Mouse (Mus musculus) embryonic facial prominence, embryonic 13.5 days (tissue): ENCODE measurements around the gene Rasgrf1. TPM values are rescaled to one million over a fixed set of nuclear protein-coding genes. Genes with fewer than 3 reads are reported as not detected.

Source experiments
- ATAC-seq: fragments of 200-750 bp; cut with Nextera tagmentation; 2 replicates; pipeline ENCODE4 v1.8.0; 2017; ENCODE audit warnings: low read depth; ENCODE audit not compliant: insufficient number of reproducible peaks, insufficient read depth, low FRiP score, low TSS enrichment
- H3K27ac ChIP-seq: fragments of 300-500 bp; sonication (generic); 2 replicates; pipeline ENCODE4 v1.5.1; 2015; ENCODE audit warnings: moderate library complexity, mild to moderate bottlenecking, inconsistent platforms
- H3K27me3 ChIP-seq: fragments of 300-500 bp; sonication (generic); 2 replicates; pipeline ENCODE4 v1.6.1; 2015; ENCODE audit warnings: mild to moderate bottlenecking, inconsistent platforms
- H3K36me3 ChIP-seq: fragments of 300-500 bp; sonication (generic); 2 replicates; pipeline ENCODE4 v1.6.1; 2015; ENCODE audit warnings: mild to moderate bottlenecking, inconsistent platforms
- H3K4me1 ChIP-seq: fragments of 300-500 bp; sonication (generic); 2 replicates; pipeline ENCODE4 v1.6.1; 2015; ENCODE audit warnings: inconsistent platforms
- H3K4me2 ChIP-seq: fragments of 300-500 bp; sonication (generic); 2 replicates; pipeline ENCODE4 v1.6.1; 2015; ENCODE audit warnings: moderate library complexity, mild to moderate bottlenecking, inconsistent platforms
- H3K4me3 ChIP-seq: fragments of 300-500 bp; sonication (generic); 2 replicates; pipeline ENCODE4 v1.5.1; 2015; ENCODE audit warnings: mild to moderate bottlenecking, inconsistent platforms
- H3K9ac ChIP-seq: fragments of 300-500 bp; sonication (generic); 2 replicates; pipeline ENCODE4 v1.6.1; 2015; ENCODE audit warnings: mild to moderate bottlenecking, inconsistent platforms
- H3K9me3 ChIP-seq: fragments of 300-500 bp; sonication (generic); 2 replicates; pipeline ENCODE4 v1.6.1; 2016; ENCODE audit warnings: inconsistent platforms
- WGBS: fragments of 180-500 bp; shearing (Covaris S2); methylation state at CpG from one replicate; pipeline ENCODE4 v1.1.7; 2015; ENCODE audit warnings: mixed read lengths; 5-methylcytosine and 5-hydroxymethylcytosine counted together
- polyA plus RNA-seq: library from polyadenylated mRNA; unstranded; fragments of >200 nt; fragmentation: Nextera tagmentation; extraction: Ambion mirVana; gene quantifications from 2 replicates; pipeline ENCODE4 v1.2.1, GENCODE M21; 2015

The Rasgrf1 gene
- polyA plus RNA-seq = 0.63 and 0.80 TPM in 2 replicates

DNA sequence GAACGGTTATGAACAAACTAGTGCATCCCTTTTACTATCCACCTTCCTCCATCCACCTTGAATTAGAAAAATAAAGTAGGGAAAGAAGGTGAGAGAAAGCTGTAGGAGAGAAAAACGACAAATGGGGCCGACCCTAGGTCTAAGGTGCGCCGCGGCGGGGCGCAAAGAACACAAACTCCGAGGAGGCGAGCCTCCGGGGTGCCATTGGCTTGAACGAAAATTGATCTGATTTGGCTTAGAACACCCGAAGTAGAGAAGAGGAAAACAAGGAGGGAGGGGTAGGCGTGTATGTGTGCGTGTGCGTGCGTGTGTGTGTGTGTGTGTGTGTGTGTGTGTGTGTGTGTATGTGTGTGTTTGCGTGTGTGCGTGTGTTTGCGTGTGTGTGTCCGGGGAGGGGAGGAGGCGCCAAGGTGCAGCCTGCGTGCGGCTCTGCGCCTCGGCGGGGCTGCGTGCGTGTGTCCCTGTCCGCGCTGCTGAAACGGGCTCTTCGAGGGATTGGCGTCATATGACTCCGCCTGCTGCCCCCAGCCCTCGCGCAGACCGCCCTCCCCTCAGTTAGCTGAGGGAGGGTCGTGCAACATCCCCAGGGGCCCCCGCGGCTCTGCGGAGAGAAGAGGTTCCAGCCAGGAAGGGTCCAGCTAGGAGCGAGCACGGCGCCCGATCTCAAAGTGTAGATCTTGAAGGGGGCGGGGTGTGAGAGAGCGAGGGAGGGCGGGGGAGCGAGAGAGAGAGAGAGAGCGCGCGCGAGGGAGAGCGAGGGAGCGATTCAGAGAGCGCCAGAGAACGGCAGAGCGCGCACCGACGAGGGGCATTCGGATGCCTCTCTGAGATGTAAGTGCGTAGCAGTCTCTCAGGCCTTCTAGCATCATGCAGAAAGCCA lies at the start of gene Rasgrf1:
TSS of gene Rasgrf1 (plus strand) at position 778 of the 880 bp plus-strand sequence.
- H3K4me1 ChIP-seq = peaks cover 28% of the 10 kb centered on the region
- 0 out of 2 replicates have a peak, but pooled peaks have one; percentile 35 for ATAC-seq
- peak within 1 kb of the TSS; percentile 53 for H3K4me3 ChIP-seq
- H3K4me2 ChIP-seq = peak within 1 kb of the TSS; percentile 94
- H3K27me3 ChIP-seq = peaks cover 95% of the 10 kb centered on the region
- under 1% methylated on average over 57 of the region's 64 CpGs for WGBS
- no peaks in the 10 kb centered on the region for H3K36me3 ChIP-seq
- H3K9me3 ChIP-seq = no peaks in the 10 kb centered on the region
- H3K27ac ChIP-seq = no peak within 1 kb of the TSS
- peak within 1 kb of the TSS; percentile 62 for H3K9ac ChIP-seq

DNA sequence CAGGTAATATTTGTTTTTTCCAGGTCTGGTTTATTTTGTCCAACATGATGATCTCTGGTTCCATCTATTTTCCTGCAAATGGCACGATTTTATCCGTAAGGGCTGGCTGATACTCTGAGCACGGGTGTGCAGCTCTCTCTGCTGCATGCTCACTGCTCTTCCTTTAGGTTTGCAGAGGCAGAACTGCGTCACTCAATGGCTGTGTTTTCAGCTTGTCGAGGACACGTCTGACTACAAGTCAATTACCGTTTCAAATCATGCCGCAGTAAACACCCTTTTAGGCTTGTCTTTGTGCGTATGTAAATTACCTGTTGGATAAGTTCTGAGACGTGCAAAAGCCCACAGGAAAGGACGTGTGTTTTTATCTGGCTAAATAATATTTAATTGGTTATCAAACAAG lies 49.6 kb upstream of the Rasgrf1 start:
- no peaks in the 10 kb centered on the region for H3K9me3 ChIP-seq
- no peak overlapping the region for H3K4me3 ChIP-seq
- H3K4me1 ChIP-seq = no peaks in the 10 kb centered on the region
- 0 out of 2 replicates have a peak, but pooled peaks cover 6% of the 10 kb centered on the region for H3K27me3 ChIP-seq
- ATAC-seq = no peak
- no peak overlapping the region for H3K9ac ChIP-seq
- no peak overlapping the region for H3K4me2 ChIP-seq
- no peak overlapping the region for H3K27ac ChIP-seq
- 74% methylated on average over 11 of the region's 11 CpGs for WGBS
- H3K36me3 ChIP-seq = no peaks in the 10 kb centered on the region

DNA sequence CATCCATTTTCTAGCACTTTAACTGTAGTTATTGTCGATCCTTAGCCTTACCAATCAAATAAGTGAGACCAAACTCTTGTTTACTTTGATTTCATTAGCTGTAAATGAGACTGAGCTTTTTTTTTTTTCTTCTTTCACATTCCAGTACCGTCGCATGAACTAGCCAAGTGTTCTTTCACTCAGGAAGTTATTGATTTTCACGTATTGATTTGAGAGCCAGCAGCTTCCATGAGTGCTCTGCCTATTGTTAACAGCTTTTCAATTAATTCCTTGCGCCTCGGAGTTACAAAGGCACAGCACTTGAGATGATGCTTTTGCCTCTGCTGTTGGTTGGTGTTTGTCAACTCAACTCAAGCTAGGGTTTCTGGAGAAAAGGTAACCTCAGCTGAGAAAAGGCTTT lies 49.1 kb upstream of the Rasgrf1 start:
- H3K4me2 ChIP-seq = no peak overlapping the region
- H3K9ac ChIP-seq = no peak overlapping the region
- H3K4me3 ChIP-seq = no peak overlapping the region
- no peaks in the 10 kb centered on the region for H3K9me3 ChIP-seq
- H3K36me3 ChIP-seq = no peaks in the 10 kb centered on the region
- ATAC-seq = no peak
- no peak overlapping the region for H3K27ac ChIP-seq
- H3K27me3 ChIP-seq = peaks cover 7% of the 10 kb centered on the region; the same call in 1 of the 2 replicates
- H3K4me1 ChIP-seq = no peaks in the 10 kb centered on the region
- 68% methylated on average over 6 of the region's 6 CpGs for WGBS

DNA sequence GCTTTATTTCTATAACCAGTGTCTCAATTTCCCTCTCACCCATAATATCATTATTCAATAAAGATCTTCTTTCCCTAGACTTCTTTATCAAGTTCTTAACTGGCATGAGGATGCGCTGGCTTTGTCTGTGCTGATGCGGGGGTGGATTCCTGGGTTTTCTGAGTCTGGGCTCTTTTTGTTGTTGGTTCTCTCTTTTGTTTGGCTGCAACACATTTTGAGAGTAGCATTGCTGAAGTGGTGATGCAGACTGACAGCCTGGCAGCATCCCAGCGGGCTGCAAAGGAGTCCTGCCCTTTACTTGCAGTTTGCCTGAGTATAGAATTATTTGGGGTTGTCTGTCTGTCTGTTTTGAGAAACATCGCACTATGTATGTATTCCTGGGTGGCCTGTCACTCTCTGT lies 42.6 kb upstream of the Rasgrf1 start:
- H3K27me3 ChIP-seq = peaks cover 70% of the 10 kb centered on the region

DNA sequence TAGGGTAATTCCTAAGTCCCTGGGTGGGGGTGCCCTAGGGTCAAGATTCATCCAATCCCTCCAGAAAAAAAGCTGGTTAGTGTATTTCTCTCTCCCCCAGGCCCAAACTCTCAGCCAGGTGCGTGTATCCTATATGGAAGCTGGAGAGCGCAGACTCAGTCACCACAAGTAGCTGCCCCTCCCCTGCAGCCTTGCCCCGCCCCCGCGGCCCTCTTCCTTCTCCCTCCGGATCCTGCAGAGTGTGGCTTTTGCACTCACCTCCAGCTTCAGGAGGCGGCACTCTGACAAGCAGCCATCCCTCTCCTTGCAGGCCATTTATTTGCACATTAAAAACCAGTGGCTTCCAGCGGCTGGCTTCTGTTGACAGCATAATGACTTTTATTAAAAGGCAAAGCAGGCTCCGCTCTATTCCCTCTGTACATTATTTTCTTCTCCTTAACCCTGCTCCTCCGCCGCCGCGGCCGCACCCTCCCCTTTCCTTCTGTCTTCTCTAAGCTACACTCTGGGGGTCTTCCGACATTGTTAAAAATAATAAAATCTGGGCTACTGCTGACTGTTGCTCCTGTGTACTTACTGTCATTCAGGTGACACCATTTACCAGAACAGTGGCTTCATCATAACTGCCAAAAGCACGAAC lies 41.5 kb upstream of the Rasgrf1 start:
- Histone ChIP-seq H3K9me3 (no peaks in the 10 kb centered on the region), H3K27me3 (peaks cover 80% of the 10 kb centered on the region), H3K9ac (no peak overlapping the region), H3K4me1 (no peaks in the 10 kb centered on the region), H3K36me3 (no peaks in the 10 kb centered on the region), H3K4me3 (peak overlapping the region; percentile 17), H3K4me2 (peak overlapping the region; percentile 43), H3K27ac (no peak overlapping the region)
- ATAC-seq = no peak
- WGBS = 2% methylated on average over 16 of the region's 16 CpGs

More for the DNA sequence above, 42.6 kb upstream of the Rasgrf1 start:
- Histone ChIP-seq H3K4me3 (no peak overlapping the region), H3K36me3 (no peaks in the 10 kb centered on the region), H3K4me2 (no peak overlapping the region), H3K27ac (no peak overlapping the region), H3K9me3 (no peaks in the 10 kb centered on the region), H3K4me1 (no peaks in the 10 kb centered on the region), H3K9ac (no peak overlapping the region)
- ATAC-seq = no peak
- 41% methylated on average over 4 of the region's 4 CpGs for WGBS

DNA sequence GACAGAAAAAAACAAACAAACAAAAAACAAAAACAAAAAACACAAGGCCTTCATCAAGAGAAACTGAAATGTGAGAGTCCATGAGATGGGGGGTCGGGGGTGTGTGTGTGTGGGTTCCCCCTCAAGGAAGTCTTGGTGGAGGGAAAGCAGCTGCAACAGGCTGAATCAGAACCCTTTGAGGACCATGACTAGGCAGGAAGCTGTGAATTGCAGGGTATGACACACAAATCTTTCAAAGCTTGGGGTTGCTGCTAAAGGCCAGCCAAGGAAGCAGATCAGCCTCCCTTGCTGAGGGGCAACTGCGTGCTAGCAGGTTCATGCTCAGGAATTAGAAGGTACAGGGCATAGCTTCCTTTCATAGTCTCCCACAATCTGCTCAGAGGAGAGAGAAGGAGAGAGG lies 40.1 kb upstream of the Rasgrf1 start:
- Histone ChIP-seq H3K4me1 (no peaks in the 10 kb centered on the region), H3K36me3 (no peaks in the 10 kb centered on the region), H3K27me3 (peaks cover 94% of the 10 kb centered on the region), H3K9ac (no peak overlapping the region), H3K27ac (no peak overlapping the region), H3K4me2 (no peak overlapping the region), H3K9me3 (no peaks in the 10 kb centered on the region), H3K4me3 (no peak overlapping the region)
- 12% methylated on average over 2 of the region's 2 CpGs for WGBS
- ATAC-seq = no peak

DNA sequence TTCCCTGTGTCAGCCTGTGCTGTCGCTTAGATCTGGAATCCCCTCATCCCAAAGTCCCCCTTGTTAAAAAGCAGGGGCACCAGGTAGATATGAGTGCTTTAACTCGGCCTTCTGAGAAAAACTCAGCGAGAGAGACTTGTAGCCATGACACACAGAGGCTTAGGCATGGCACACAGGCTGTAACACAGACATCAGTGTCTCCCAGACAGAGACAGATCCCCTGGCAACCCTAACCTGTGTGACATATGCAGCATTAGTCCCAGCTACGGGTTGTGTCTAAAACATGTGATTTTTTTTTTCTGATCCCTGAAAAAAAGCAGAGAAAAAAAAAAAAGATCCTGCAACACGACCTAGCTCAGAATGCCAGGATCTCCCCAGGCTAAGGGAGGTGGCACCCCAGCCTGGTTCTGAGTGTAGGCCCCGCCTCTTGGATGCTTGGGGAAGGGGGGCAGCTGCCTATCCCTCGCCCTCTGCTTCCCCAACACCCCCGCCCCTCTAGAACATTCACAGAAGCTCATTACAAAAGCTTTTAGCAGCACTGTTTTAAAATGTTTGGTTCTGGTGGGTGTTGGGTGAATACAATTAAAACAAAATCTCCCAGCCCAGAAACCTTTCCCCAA lies 39.1 kb upstream of the Rasgrf1 start:
- ATAC-seq = no peak
- Histone ChIP-seq H3K4me1 (no peaks in the 10 kb centered on the region), H3K9me3 (no peaks in the 10 kb centered on the region), H3K27me3 (peaks cover 97% of the 10 kb centered on the region), H3K4me3 (no peak overlapping the region), H3K36me3 (no peaks in the 10 kb centered on the region), H3K27ac (no peak overlapping the region), H3K9ac (no peak overlapping the region), H3K4me2 (no peak overlapping the region)
- 5% methylated on average over 8 of the region's 8 CpGs for WGBS

DNA sequence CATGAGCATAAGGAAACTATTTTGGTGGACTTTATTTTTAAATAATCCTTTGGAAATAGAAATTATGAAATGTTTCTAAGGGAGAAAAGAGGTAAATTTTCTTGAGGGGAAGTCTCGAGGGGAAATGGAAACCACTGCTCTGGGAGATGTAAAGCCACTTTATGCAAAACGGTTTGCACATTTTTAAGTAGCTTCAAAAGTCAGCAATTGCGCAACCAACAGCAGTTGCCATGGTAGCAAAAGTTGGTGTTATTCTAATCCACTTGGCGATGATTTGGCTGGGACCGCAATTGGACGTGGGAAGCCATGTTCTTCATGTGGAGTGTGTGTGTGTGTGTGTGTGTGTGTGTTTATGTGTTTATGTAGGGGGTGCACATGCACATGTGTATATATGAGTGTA lies 37.6 kb upstream of the Rasgrf1 start:
- H3K4me3 ChIP-seq = no peak overlapping the region
- ATAC-seq = no peak
- H3K4me1 ChIP-seq = no peaks in the 10 kb centered on the region
- H3K9ac ChIP-seq = no peak overlapping the region
- 79% methylated on average over 6 of the region's 6 CpGs for WGBS
- no peak overlapping the region for H3K4me2 ChIP-seq
- peaks cover 95% of the 10 kb centered on the region for H3K27me3 ChIP-seq
- H3K9me3 ChIP-seq = no peaks in the 10 kb centered on the region; the same call in 1 of the 2 replicates
- no peaks in the 10 kb centered on the region for H3K36me3 ChIP-seq
- H3K27ac ChIP-seq = no peak overlapping the region

DNA sequence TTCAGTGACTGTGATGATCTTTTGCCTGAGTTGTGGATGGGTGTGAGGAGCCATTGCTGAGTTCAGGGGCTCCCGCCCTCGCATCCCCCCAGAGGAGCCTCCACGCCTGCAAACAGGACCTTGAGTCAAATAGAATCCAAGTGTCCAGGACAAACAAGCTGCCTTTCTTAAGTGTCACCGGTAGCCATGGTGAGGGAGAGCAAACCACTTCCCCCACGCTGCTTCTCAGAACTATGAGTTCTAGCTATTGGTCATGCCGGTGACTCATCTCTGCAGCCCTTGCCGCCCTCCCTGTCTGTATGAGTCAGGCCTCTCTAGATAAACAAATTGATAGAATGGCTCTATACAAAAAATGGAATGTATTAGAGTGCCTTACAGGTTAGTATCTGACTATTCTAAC lies 35.3 kb upstream of the Rasgrf1 start:
- ATAC-seq = no peak
- H3K36me3 ChIP-seq = no peaks in the 10 kb centered on the region
- no peak overlapping the region for H3K4me2 ChIP-seq
- WGBS = 61% methylated on average over 7 of the region's 7 CpGs
- H3K27me3 ChIP-seq = peaks cover 91% of the 10 kb centered on the region
- H3K9me3 ChIP-seq = peaks cover 10% of the 10 kb centered on the region
- no peaks in the 10 kb centered on the region for H3K4me1 ChIP-seq
- no peak overlapping the region for H3K27ac ChIP-seq
- no peak overlapping the region for H3K4me3 ChIP-seq
- no peak overlapping the region for H3K9ac ChIP-seq

DNA sequence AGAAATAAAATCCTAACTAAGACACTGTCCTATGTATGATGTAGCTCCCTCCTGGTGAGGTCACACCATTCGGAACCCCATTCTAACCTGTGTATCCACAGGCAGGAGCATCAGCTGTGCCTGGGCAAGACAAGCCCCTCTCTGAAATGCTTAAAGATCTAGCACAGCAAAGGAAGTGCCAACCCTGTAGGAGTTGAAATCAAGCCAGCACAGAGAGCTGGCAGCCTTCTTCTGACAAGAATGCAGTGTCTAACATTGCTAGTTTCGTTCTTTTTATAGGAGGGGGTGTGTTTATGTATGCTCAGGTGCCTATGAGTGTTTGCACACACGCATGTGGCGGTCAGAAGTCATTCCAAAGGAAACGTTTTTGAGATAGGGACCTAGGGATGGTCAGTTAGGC lies 34.2 kb upstream of the Rasgrf1 start:
- Histone ChIP-seq H3K36me3 (no peaks in the 10 kb centered on the region), H3K27ac (no peak overlapping the region), H3K27me3 (peaks cover 84% of the 10 kb centered on the region), H3K4me1 (no peaks in the 10 kb centered on the region), H3K9ac (no peak overlapping the region), H3K4me2 (no peak overlapping the region), H3K4me3 (no peak overlapping the region), H3K9me3 (peaks cover 15% of the 10 kb centered on the region)
- WGBS = 60% methylated on average over 5 of the region's 5 CpGs
- no peak for ATAC-seq

DNA sequence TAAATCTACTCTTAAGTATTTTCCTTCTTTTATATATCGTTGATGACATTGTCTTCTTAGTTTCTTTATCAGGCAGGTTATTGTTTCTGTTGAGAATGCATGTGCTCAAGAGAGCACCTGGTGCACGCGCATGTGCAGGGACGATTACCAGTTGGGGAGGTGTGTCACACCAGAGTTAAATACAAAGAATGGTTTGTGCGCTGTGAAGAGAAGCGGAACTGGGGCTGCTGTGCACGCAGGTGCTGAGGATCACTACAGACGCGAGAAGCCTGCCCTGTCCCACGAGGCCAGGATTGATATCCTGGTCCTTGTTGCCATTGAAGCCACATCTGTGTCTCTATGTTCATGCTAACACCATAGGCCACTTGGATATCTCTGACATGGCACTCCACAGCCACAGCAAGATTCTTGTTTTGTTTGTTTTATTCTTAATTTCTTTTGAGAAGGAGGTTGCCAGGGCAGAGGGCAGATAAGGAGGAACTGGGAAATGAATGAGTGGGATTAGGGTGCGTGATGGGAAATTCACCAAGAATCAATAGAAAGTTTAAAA lies 31.2 kb upstream of the Rasgrf1 start:
- H3K4me1 ChIP-seq = no peaks in the 10 kb centered on the region
- ATAC-seq = peak; percentile 23; the same call in 1 of the 2 replicates
- H3K4me2 ChIP-seq = no peak overlapping the region
- H3K27me3 ChIP-seq = peaks cover 69% of the 10 kb centered on the region
- H3K9ac ChIP-seq = no peak overlapping the region
- H3K9me3 ChIP-seq = peaks cover 21% of the 10 kb centered on the region
- no peak overlapping the region for H3K4me3 ChIP-seq
- no peaks in the 10 kb centered on the region for H3K36me3 ChIP-seq
- 54% methylated on average over 11 of the region's 11 CpGs for WGBS
- no peak overlapping the region for H3K27ac ChIP-seq
